In genomic region chr2:157070365-157070764, GRCm38 (mm10) we compare ENCODE assay signal across 8 mouse cellular contexts. TPM values are rescaled to one million over a fixed set of nuclear protein-coding genes. Genes with fewer than 3 reads are reported as not detected.
DNase-seq lines count a peak whose midpoint lies in the region; ATAC-seq and TF ChIP-seq lines count a peak whose summit lies in the region.

No protein-coding gene starts in this region.

- peaks cover 86% of the 10 kb centered on the region for H3K4me1 ChIP-seq in hindbrain, embryonic 10.5 days (replicated peaks)
- H3K4me1 ChIP-seq in hindbrain, embryonic 11.5 days (replicated peaks; ENCODE audit: control insufficient read depth, insufficient read depth, low read length) = peaks cover 9% of the 10 kb centered on the region
- H3K4me1 ChIP-seq in heart, embryonic 15.5 days (replicated peaks) = peaks cover 95% of the 10 kb centered on the region
- H3K4me1 ChIP-seq in midbrain, embryonic 14.5 days (ENCODE audit: control insufficient read depth, insufficient read depth, low read length) = peaks cover 69% of the 10 kb centered on the region

- H3K4me2 ChIP-seq in hindbrain, embryonic 11.5 days (replicated peaks; ENCODE audit: low read depth, low read length) = no peak overlapping the region
- peak overlapping the region; percentile 28 for H3K4me2 ChIP-seq in heart, embryonic 15.5 days
- 0 out of 2 replicates have a peak overlapping the region, but pooled peaks have one; percentile 2 for H3K4me2 ChIP-seq in midbrain, embryonic 14.5 days (ENCODE audit: low read length)

- no peaks in the 10 kb centered on the region for H3K27me3 ChIP-seq in hindbrain, embryonic 10.5 days (ENCODE audit: insufficient read depth, poor library complexity, severe bottlenecking)
- no peaks in the 10 kb centered on the region for H3K27me3 ChIP-seq in hindbrain, embryonic 11.5 days (ENCODE audit: control insufficient read depth, insufficient read depth, low read length)
- H3K27me3 ChIP-seq in heart, embryonic 15.5 days = no peaks in the 10 kb centered on the region
- H3K27me3 ChIP-seq in midbrain, embryonic 14.5 days (ENCODE audit: control insufficient read depth, insufficient read depth, low read length) = no peaks in the 10 kb centered on the region

- no peak overlapping the region for H3K9ac ChIP-seq in hindbrain, embryonic 11.5 days (ENCODE audit: low read depth, low read length)
- peak overlapping the region; percentile 43 for H3K9ac ChIP-seq in heart, embryonic 15.5 days
- H3K9ac ChIP-seq in midbrain, embryonic 14.5 days (replicated peaks; ENCODE audit: low read length) = no peak overlapping the region; the same call in 1 of the 2 replicates

- 72% methylated on average over 9 of the region's 9 CpGs for WGBS in hindbrain, embryonic 10.5 days
- 74% methylated on average over 9 of the region's 9 CpGs for whole genome bisulfite sequencing in hindbrain, embryonic 11.5 days
- 9% methylated on average over 9 of the region's 9 CpGs for WGBS in heart, embryonic 15.5 days
- 46% methylated on average over 9 of the region's 9 CpGs for WGBS in midbrain, embryonic 14.5 days

- no peak for DNase-seq in hindbrain, embryonic 10.5 days (ENCODE audit: low spot score)
- no peak for DNase-seq in hindbrain, embryonic 11.5 days (ENCODE audit: low spot score)
- peak; percentile 84 for DNase-seq in brain, embryonic 14.5 days (ENCODE audit: low read depth)
- peak; percentile 64 to 71 for DNase-seq in kidney, postnatal 4 days
- DNase-seq in midbrain, embryonic 14.5 days = peak; percentile 64
- no peak for DNase-seq in embryo, embryonic 11 days

- H3K9me3 ChIP-seq in hindbrain, embryonic 10.5 days = no peaks in the 10 kb centered on the region
- no peaks in the 10 kb centered on the region for H3K9me3 ChIP-seq in hindbrain, embryonic 11.5 days (ENCODE audit: control insufficient read depth, low read length)
- H3K9me3 ChIP-seq in heart, embryonic 15.5 days (replicated peaks) = no peaks in the 10 kb centered on the region
- H3K9me3 ChIP-seq in midbrain, embryonic 14.5 days (ENCODE audit: control insufficient read depth, low read length) = no peaks in the 10 kb centered on the region

- H3K36me3 ChIP-seq in hindbrain, embryonic 10.5 days = peaks cover 69% of the 10 kb centered on the region
- H3K36me3 ChIP-seq in hindbrain, embryonic 11.5 days (ENCODE audit: control insufficient read depth, insufficient read depth, low read length) = no peaks in the 10 kb centered on the region
- H3K36me3 ChIP-seq in heart, embryonic 15.5 days = no peaks in the 10 kb centered on the region
- H3K36me3 ChIP-seq in midbrain, embryonic 14.5 days (ENCODE audit: control insufficient read depth, insufficient read depth, low read length) = peaks cover 18% of the 10 kb centered on the region

- H3K4me3 ChIP-seq in hindbrain, embryonic 10.5 days = peak overlapping the region; percentile 9; the same call in 1 of the 2 replicates
- no peak overlapping the region for H3K4me3 ChIP-seq in hindbrain, embryonic 11.5 days (ENCODE audit: low read depth, low read length)
- H3K4me3 ChIP-seq in heart, embryonic 15.5 days = no peak overlapping the region
- no peak overlapping the region for H3K4me3 ChIP-seq in midbrain, embryonic 14.5 days (replicated peaks; ENCODE audit: low read depth, low read length)

- no peak for ATAC-seq in hindbrain, embryonic 11.5 days (ENCODE audit: low FRiP score)
- ATAC-seq in heart, embryonic 15.5 days (replicated peaks; ENCODE audit: insufficient number of reproducible peaks, insufficient read depth, low FRiP score, low read depth) = peak; percentile 25
- ATAC-seq in midbrain, embryonic 14.5 days (ENCODE audit: low FRiP score, low TSS enrichment) = peak; percentile 9; the same call in 1 of the 2 replicates
- ATAC-seq in CD4-positive, CD25-positive, alpha-beta regulatory T cell, adult 4 months = no peak

- H3K27ac ChIP-seq in hindbrain, embryonic 10.5 days = peak overlapping the region; percentile 73
- no peak overlapping the region for H3K27ac ChIP-seq in hindbrain, embryonic 11.5 days (ENCODE audit: low read depth, low read length)
- peak overlapping the region; percentile 85 for H3K27ac ChIP-seq in heart, embryonic 15.5 days
- peak overlapping the region; percentile 49; the same call in 1 of the 2 replicates for H3K27ac ChIP-seq in midbrain, embryonic 14.5 days (replicated peaks; ENCODE audit: low read depth, low read length)

- TF ChIP-seq CTCF in brain, embryonic 14.5 days (IDR thresholded peaks at IDR 0.05; ENCODE audit: borderline replicate concordance, extremely low read depth, insufficient read depth, insufficient read length) = no peak

- TF ChIP-seq POLR2A in brain, embryonic 14.5 days (IDR thresholded peaks at IDR 0.05; ENCODE audit: borderline replicate concordance, extremely low read depth, insufficient read depth, insufficient read length, poor library complexity, severe bottlenecking) = no peak

RNA-seq across cellular contexts. Expression of gene Soga1, which starts 8.7 kb away (rescaled TPM):
- polyA plus RNA-seq in hindbrain, embryonic 10.5 days (2016; fragmentation: Nextera tagmentation; extraction: Ambion mirVana) = 3.7 and 4.0 TPM in 2 replicates
- 7.2 and 9.8 TPM in 2 replicates for polyA plus RNA-seq in hindbrain, embryonic 11.5 days (2014; fragmentation: Nextera tagmentation; extraction: Ambion mirVana)
- 21.3 and 40.2 TPM in 2 replicates for polyA plus RNA-seq in brain, embryonic 14.5 days (2012; rRNA removed)
- 1.7 and 2.7 TPM in 2 replicates for polyA plus RNA-seq in heart, embryonic 15.5 days (2015; fragmentation: Nextera tagmentation; extraction: Ambion mirVana)
- 12.0 and 13.1 TPM in 2 replicates for polyA plus RNA-seq in midbrain, embryonic 14.5 days (2014; fragmentation: Nextera tagmentation; extraction: Ambion mirVana)
- under 1 TPM in 1 of 2 experiments, not detected in 1; 0.16 TPM for polyA plus RNA-seq in CD4-positive, CD25-positive, alpha-beta regulatory T cell, adult 4 months (2017; shearing (Covaris generic))

RNA-seq across cellular contexts. Expression of gene Tldc2, which starts 16.5 kb away (rescaled TPM):
- not detected in 2 replicates for polyA plus RNA-seq in hindbrain, embryonic 10.5 days (2016; fragmentation: Nextera tagmentation; extraction: Ambion mirVana)
- not detected in 2 replicates for polyA plus RNA-seq in hindbrain, embryonic 11.5 days (2014; fragmentation: Nextera tagmentation; extraction: Ambion mirVana)
- not detected in 2 replicates for polyA plus RNA-seq in brain, embryonic 14.5 days (2012; rRNA removed)
- polyA plus RNA-seq in heart, embryonic 15.5 days (2015; fragmentation: Nextera tagmentation; extraction: Ambion mirVana) = not detected in 2 replicates
- polyA plus RNA-seq in midbrain, embryonic 14.5 days (2014; fragmentation: Nextera tagmentation; extraction: Ambion mirVana) = not detected in 2 replicates
- polyA plus RNA-seq in CD4-positive, CD25-positive, alpha-beta regulatory T cell, adult 4 months (2017; shearing (Covaris generic)) = not detected

Comparison
In these comparisons a context has a peak if more than half of its experiments do, and no peak if none do; other contexts are left out.
1. DNase-seq: peak in brain, embryonic 14.5 days (single experiment), kidney, postnatal 4 days (2 of 2) and midbrain, embryonic 14.5 days (single experiment); none in hindbrain, embryonic 10.5 days (single experiment), hindbrain, embryonic 11.5 days (single experiment) and embryo, embryonic 11 days (single experiment).
2. ATAC-seq: peak in heart, embryonic 15.5 days (single experiment) and midbrain, embryonic 14.5 days (single experiment); none in hindbrain, embryonic 11.5 days (single experiment) and CD4-positive, CD25-positive, alpha-beta regulatory T cell, adult 4 months (single experiment).